ENCODE assay signal across 8 mouse cellular contexts in the genomic region with DNA sequence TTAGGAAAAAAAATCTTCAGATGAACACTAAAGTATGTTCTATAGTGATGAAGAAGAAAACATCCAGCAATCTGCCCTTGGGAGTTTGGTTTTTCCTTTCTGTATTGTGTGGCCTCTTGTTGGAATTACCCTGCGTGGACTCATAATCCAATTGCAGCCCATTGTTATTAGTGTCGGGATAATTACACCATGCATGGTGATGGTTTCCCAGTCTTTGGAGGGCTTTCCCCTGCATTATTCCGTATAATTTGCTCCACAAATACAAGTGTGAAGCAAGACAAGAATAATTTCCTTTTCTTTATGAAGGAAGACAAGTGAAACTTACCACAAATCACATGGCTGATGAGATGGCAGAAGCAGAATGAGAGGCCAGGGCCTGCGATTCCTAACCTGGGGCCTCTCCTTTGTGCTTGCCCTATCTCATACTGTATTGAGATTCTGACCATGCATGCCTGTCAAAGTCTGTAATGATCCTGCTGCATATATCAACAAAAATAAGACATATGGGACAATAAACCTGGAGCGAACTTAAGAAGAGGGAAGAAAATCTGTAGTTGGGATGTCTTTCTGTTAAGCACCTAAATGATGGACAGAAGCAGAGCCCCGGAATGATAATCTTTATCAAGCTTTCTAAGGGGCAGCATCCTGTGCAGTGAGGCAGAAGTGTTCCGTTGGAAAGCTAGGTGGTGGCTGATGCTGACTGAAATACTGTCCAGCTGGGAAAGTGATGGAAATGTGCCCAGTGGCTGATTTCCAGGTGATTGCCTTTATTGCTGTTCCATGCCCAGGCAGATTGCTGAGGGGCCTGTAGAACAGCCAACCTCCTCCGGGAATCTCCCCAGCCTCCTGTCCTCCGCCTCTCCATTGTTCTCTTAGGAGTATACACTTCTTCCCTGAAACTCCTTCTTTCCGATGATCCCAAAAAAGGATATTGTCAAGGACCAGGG.
DNase-seq lines count a peak whose midpoint lies in the region; ATAC-seq lines count a peak whose summit lies in the region.

No protein-coding gene starts in this region.

- intact Hi-C loops in gastrocnemius, postnatal 14 days (cut with DNase I; ENCODE audit: low total_unique reads): no loop called here

- no peaks in the 10 kb centered on the region for H3K36me3 ChIP-seq in hindbrain, embryonic 15.5 days
- no peaks in the 10 kb centered on the region for H3K36me3 ChIP-seq in hindbrain, embryonic 10.5 days
- H3K36me3 ChIP-seq in kidney, embryonic 16.5 days (ENCODE audit: insufficient read depth, low read length): no peaks in the 10 kb centered on the region

- no peaks in the 10 kb centered on the region for H3K27me3 ChIP-seq in hindbrain, embryonic 15.5 days
- H3K27me3 ChIP-seq in hindbrain, embryonic 10.5 days (ENCODE audit: insufficient read depth, poor library complexity, severe bottlenecking): no peaks in the 10 kb centered on the region
- H3K27me3 ChIP-seq in kidney, embryonic 16.5 days (ENCODE audit: insufficient read depth, low read length): no peaks in the 10 kb centered on the region

- no peak overlapping the region for H3K4me2 ChIP-seq in hindbrain, embryonic 15.5 days
- no peak overlapping the region for H3K4me2 ChIP-seq in kidney, embryonic 16.5 days (replicated peaks; ENCODE audit: low read depth, low read length)

- H3K4me1 ChIP-seq in hindbrain, embryonic 15.5 days (replicated peaks): peaks cover 6% of the 10 kb centered on the region; the same call in 1 of the 2 replicates
- 0 out of 2 replicates have a peak, but pooled peaks cover 4% of the 10 kb centered on the region for H3K4me1 ChIP-seq in hindbrain, embryonic 10.5 days (replicated peaks)
- peaks cover 3% of the 10 kb centered on the region; the same call in 1 of the 2 replicates for H3K4me1 ChIP-seq in kidney, embryonic 16.5 days (ENCODE audit: insufficient read depth, low read length)

- no peak overlapping the region for H3K4me3 ChIP-seq in hindbrain, embryonic 15.5 days
- H3K4me3 ChIP-seq in hindbrain, embryonic 10.5 days: no peak overlapping the region
- H3K4me3 ChIP-seq in kidney, embryonic 16.5 days (ENCODE audit: low read length): no peak overlapping the region

- 57% methylated on average over 10 of the region's 10 CpGs for WGBS in hindbrain, embryonic 15.5 days
- 85% methylated on average over 10 of the region's 10 CpGs for WGBS in hindbrain, embryonic 10.5 days
- 75% methylated on average over 10 of the region's 10 CpGs for WGBS in kidney, embryonic 16.5 days

- ATAC-seq in hindbrain, embryonic 15.5 days (ENCODE audit: low FRiP score, low read depth): 0 out of 2 replicates have a peak, but pooled peaks have one; percentile 48
- no peak for ATAC-seq in kidney, embryonic 16.5 days (ENCODE audit: low FRiP score, low TSS enrichment)

- H3K9me3 ChIP-seq in hindbrain, embryonic 15.5 days: no peaks in the 10 kb centered on the region
- H3K9me3 ChIP-seq in hindbrain, embryonic 10.5 days: no peaks in the 10 kb centered on the region
- no peaks in the 10 kb centered on the region for H3K9me3 ChIP-seq in kidney, embryonic 16.5 days (ENCODE audit: low read length)

- no peak for DNase-seq in hindbrain, embryonic 10.5 days (ENCODE audit: low spot score)
- DNase-seq in adrenal gland, postnatal 14 days: peak; percentile 57
- peak; percentile 47 for DNase-seq in cerebellum, adult 11 months
- DNase-seq in gastrocnemius, postnatal 14 days: peak; percentile 16
- no peak for DNase-seq in lung, postnatal 25 days (ENCODE audit: low spot score)
- DNase-seq in left cerebral cortex, adult 18-20 months (ENCODE audit: low spot score in 2 of 2): no peak

- H3K27ac ChIP-seq in hindbrain, embryonic 15.5 days (replicated peaks): 0 out of 2 replicates have a peak overlapping the region, but pooled peaks have one; percentile 20
- no peak overlapping the region for H3K27ac ChIP-seq in hindbrain, embryonic 10.5 days
- no peak overlapping the region for H3K27ac ChIP-seq in kidney, embryonic 16.5 days (ENCODE audit: low read length)

- H3K9ac ChIP-seq in hindbrain, embryonic 15.5 days: no peak overlapping the region
- H3K9ac ChIP-seq in kidney, embryonic 16.5 days (replicated peaks; ENCODE audit: low read length): no peak overlapping the region

Comparison
In these comparisons a context has a peak if more than half of its experiments do, and no peak if none do; other contexts are left out.
1. DNase-seq: peak in adrenal gland, postnatal 14 days (single experiment), cerebellum, adult 11 months (single experiment) and gastrocnemius, postnatal 14 days (single experiment); none in hindbrain, embryonic 10.5 days (single experiment), lung, postnatal 25 days (single experiment) and left cerebral cortex, adult 18-20 months (0 of 2).